Mouse (Mus musculus) stomach, embryonic 14.5 days (tissue): ENCODE data around the gene Qars. TPM values are rescaled to one million over a fixed set of nuclear protein-coding genes. Genes with fewer than 3 reads are reported as not detected.

Source experiments
- ATAC-seq: fragments of 200-750 bp; cut with Nextera tagmentation; 2 replicates; pipeline ENCODE4 v1.8.0; 2017; ENCODE audit warnings: low read depth, moderate TSS enrichment; ENCODE audit not compliant: insufficient number of reproducible peaks, insufficient read depth, low FRiP score
- H3K27ac ChIP-seq: fragments of 300-500 bp; sonication (generic); 2 replicates; pipeline ENCODE4 v1.5.1; 2014; ENCODE audit warnings: mild to moderate bottlenecking, low read length, moderate library complexity, mixed read lengths
- H3K27me3 ChIP-seq: fragments of 300-500 bp; sonication (generic); 2 replicates; pipeline ENCODE4 v1.6.1; 2014; ENCODE audit warnings: low read length, control low read depth, mixed read lengths; ENCODE audit not compliant: control insufficient read depth, insufficient read depth
- H3K36me3 ChIP-seq: fragments of 300-500 bp; sonication (generic); 2 replicates; pipeline ENCODE4 v1.6.1; 2014; ENCODE audit warnings: mild to moderate bottlenecking, control low read depth, low read length, moderate library complexity, mixed read lengths; ENCODE audit not compliant: control insufficient read depth, insufficient read depth
- H3K4me1 ChIP-seq: fragments of 300-500 bp; sonication (generic); 2 replicates; pipeline ENCODE4 v1.6.1; 2014; ENCODE audit warnings: low read length, control low read depth, mixed read lengths; ENCODE audit not compliant: control insufficient read depth, insufficient read depth
- H3K4me2 ChIP-seq: fragments of 300-500 bp; sonication (generic); replicated peaks from 2 replicates; pipeline ENCODE4 v1.6.1; 2014; ENCODE audit warnings: low read depth, low read length, control low read depth
- H3K4me3 ChIP-seq: fragments of 300-500 bp; sonication (generic); 2 replicates; pipeline ENCODE4 v1.5.1; 2014; ENCODE audit warnings: low read depth, low read length, control low read depth
- H3K9ac ChIP-seq: fragments of 300-500 bp; sonication (generic); replicated peaks from 2 replicates; pipeline ENCODE4 v1.6.1; 2014; ENCODE audit warnings: low read depth, mild to moderate bottlenecking, control low read depth, low read length, moderate library complexity, mixed read lengths
- H3K9me3 ChIP-seq: fragments of 300-500 bp; sonication (generic); 2 replicates; pipeline ENCODE4 v1.6.1; 2016; ENCODE audit warnings: low read depth, low read length, control low read depth; ENCODE audit not compliant: control insufficient read depth
- WGBS: fragments of 180-500 bp; shearing (Covaris S2); extraction: QIAGEN DNeasy Blood & Tissue Kit; methylation state at CpG from one replicate; pipeline ENCODE4 v1.1.7; 2014; 5-methylcytosine and 5-hydroxymethylcytosine counted together
- polyA plus RNA-seq: library from polyadenylated mRNA; unstranded; fragments of >200 nt; fragmentation: Nextera tagmentation; extraction: Ambion mirVana; gene quantifications from 2 replicates; pipeline ENCODE4 v1.2.1, GENCODE M21; 2014

The Qars gene
- polyA plus RNA-seq, 1 experiment from 2014 or later = 114 TPM

- no peak overlapping the region for H3K4me3 ChIP-seq
- no peak overlapping the region for H3K4me2 ChIP-seq
- no peak overlapping the region for H3K27ac ChIP-seq
- peaks cover 60% of the 10 kb centered on the region for H3K36me3 ChIP-seq
- H3K27me3 ChIP-seq = no peaks in the 10 kb centered on the region
- H3K9me3 ChIP-seq = no peaks in the 10 kb centered on the region
- no peak overlapping the region for H3K9ac ChIP-seq
- WGBS = 95% methylated on average over 18 of the region's 18 CpGs
- H3K4me1 ChIP-seq = peaks cover 14% of the 10 kb centered on the region; the same call in 1 of the 2 replicates
- ATAC-seq = no peak
Observed at GRCm38 (mm10) chr9:108483051-108483790, 24.3 kb upstream of the Qars start.

- Histone ChIP-seq H3K9ac (no peak overlapping the region), H3K27me3 (no peaks in the 10 kb centered on the region), H3K9me3 (no peaks in the 10 kb centered on the region), H3K27ac (no peak overlapping the region), H3K4me1 (peaks cover 13% of the 10 kb centered on the region; the same call in 1 of the 2 replicates), H3K36me3 (peaks cover 68% of the 10 kb centered on the region), H3K4me3 (no peak overlapping the region), H3K4me2 (no peak overlapping the region)
- no peak for ATAC-seq
- WGBS = 92% methylated on average over 15 of the region's 15 CpGs
Observed at GRCm38 (mm10) chr9:108484021-108484420, 23.5 kb upstream of the Qars start.

- H3K4me2 ChIP-seq = no peak overlapping the region
- peaks cover 10% of the 10 kb centered on the region; the same call in 1 of the 2 replicates for H3K4me1 ChIP-seq
- no peaks in the 10 kb centered on the region for H3K9me3 ChIP-seq
- peaks cover 78% of the 10 kb centered on the region for H3K36me3 ChIP-seq
- 91% methylated on average over 19 of the region's 19 CpGs for WGBS
- no peak overlapping the region for H3K4me3 ChIP-seq
- no peaks in the 10 kb centered on the region for H3K27me3 ChIP-seq
- H3K27ac ChIP-seq = no peak overlapping the region
- ATAC-seq = no peak
- H3K9ac ChIP-seq = no peak overlapping the region
Observed at GRCm38 (mm10) chr9:108485301-108485875, 22.1 kb upstream of the Qars start.

DNA sequence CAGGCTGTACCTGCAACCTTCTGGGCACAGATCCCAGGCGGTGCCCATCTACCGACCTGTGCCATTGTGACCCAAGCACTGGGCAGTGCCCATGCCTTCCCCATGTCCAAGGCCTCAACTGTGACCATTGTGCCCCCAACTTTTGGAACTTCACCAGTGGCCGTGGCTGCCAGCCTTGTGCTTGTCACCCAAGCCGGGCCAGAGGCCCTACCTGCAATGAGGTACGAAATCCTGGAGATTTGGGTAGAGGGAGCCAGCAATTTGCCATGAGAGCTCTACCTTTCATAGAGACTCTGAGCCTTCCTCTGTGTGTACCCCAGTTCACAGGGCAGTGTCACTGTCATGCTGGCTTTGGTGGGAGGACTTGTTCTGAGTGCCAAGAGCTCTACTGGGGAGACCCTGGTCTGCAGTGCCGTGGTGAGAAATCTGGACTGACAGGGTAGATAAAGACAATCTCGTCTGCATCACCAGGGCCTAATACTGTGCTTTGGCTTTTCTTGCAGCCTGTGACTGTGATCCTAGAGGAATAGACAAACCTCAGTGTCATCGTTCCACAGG lies 20.5 kb upstream of the Qars start:
- Histone ChIP-seq H3K27me3 (no peaks in the 10 kb centered on the region), H3K36me3 (peaks cover 76% of the 10 kb centered on the region), H3K9me3 (no peaks in the 10 kb centered on the region), H3K27ac (no peak overlapping the region), H3K9ac (no peak overlapping the region), H3K4me3 (no peak overlapping the region), H3K4me1 (peaks cover 9% of the 10 kb centered on the region; the same call in 1 of the 2 replicates), H3K4me2 (no peak overlapping the region)
- WGBS = 94% methylated on average over 8 of the region's 8 CpGs
- ATAC-seq = no peak

DNA sequence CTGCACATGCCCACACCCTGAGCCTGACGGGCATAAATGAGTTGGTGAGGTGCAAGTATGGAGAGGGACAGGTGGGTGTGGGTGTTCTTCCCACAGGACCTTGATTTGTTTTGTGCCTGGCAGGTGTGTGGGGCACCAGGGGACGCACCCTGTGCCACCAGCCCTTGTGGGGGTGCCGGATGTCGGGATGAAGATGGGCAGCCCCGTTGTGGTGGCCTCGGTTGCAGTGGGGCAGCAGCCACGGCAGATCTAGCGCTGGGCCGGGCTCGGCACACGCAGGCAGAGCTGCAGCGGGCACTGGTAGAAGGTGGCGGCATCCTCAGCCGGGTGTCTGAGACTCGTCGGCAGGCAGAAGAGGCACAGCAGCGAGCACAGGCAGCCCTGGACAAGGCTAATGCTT lies 19.1 kb upstream of the Qars start:
- H3K9ac ChIP-seq = no peak overlapping the region
- H3K27me3 ChIP-seq = no peaks in the 10 kb centered on the region
- H3K4me3 ChIP-seq = no peak overlapping the region
- H3K4me2 ChIP-seq = no peak overlapping the region
- no peak overlapping the region for H3K27ac ChIP-seq
- WGBS = 93% methylated on average over 17 of the region's 17 CpGs
- H3K36me3 ChIP-seq = peaks cover 74% of the 10 kb centered on the region
- no peak for ATAC-seq
- H3K9me3 ChIP-seq = no peaks in the 10 kb centered on the region
- peaks cover 13% of the 10 kb centered on the region; the same call in 1 of the 2 replicates for H3K4me1 ChIP-seq

DNA sequence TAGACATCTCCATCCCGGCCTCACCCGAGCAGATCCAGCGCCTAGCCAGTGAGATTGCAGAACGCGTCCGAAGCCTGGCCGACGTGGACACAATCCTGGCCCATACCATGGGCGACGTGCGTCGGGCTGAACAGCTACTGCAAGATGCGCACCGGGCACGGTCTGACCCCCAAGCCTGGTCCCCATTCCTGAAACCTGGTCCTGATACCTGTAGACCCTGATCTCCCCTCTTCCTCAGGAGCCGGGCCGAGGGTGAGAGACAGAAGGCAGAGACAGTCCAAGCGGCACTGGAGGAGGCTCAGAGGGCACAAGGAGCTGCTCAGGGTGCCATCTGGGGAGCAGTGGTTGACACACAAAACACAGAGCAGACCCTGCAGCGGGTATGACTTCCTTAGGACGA lies 18.3 kb upstream of the Qars start:
- H3K27me3 ChIP-seq = no peaks in the 10 kb centered on the region
- H3K4me1 ChIP-seq = peaks cover 13% of the 10 kb centered on the region; the same call in 1 of the 2 replicates
- no peak overlapping the region for H3K9ac ChIP-seq
- H3K4me3 ChIP-seq = no peak overlapping the region
- no peak overlapping the region for H3K4me2 ChIP-seq
- no peak overlapping the region for H3K27ac ChIP-seq
- 96% methylated on average over 20 of the region's 20 CpGs for WGBS
- H3K9me3 ChIP-seq = no peaks in the 10 kb centered on the region
- no peak for ATAC-seq
- peaks cover 74% of the 10 kb centered on the region for H3K36me3 ChIP-seq

GRCm38 (mm10) chr9:108489702-108490558 lies 17.6 kb upstream of the Qars start:
- H3K27ac ChIP-seq = peak overlapping the region; percentile 96
- ATAC-seq = peak; percentile 11; the same call in 1 of the 2 replicates
- H3K4me2 ChIP-seq = peak overlapping the region; percentile 73
- 61% methylated on average over 26 of the region's 26 CpGs for WGBS
- H3K4me1 ChIP-seq = peaks cover 13% of the 10 kb centered on the region; the same call in 1 of the 2 replicates
- H3K27me3 ChIP-seq = no peaks in the 10 kb centered on the region
- peak overlapping the region; percentile 95 for H3K4me3 ChIP-seq
- peaks cover 75% of the 10 kb centered on the region for H3K36me3 ChIP-seq
- no peaks in the 10 kb centered on the region for H3K9me3 ChIP-seq
- H3K9ac ChIP-seq = peak overlapping the region; percentile 94; the same call in 1 of the 2 replicates
